Comparison of ENCODE assay signal across 8 mouse cellular contexts in genomic region chr2:91082844-91083243, GRCm38 (mm10). TPM values are rescaled to one million over a fixed set of nuclear protein-coding genes. Genes with fewer than 3 reads are reported as not detected.
DNase-seq lines count a peak whose midpoint lies in the region; ATAC-seq and TF ChIP-seq lines count a peak whose summit lies in the region.

No protein-coding gene starts in this region.

- TF ChIP-seq POLR2A in testis, adult 2 months (IDR thresholded peaks at IDR 0.05; ENCODE audit: control insufficient read depth, low read depth, low read length), result no peak

- peak; percentile 53 for ATAC-seq in liver, embryonic 16.5 days (ENCODE audit: low read depth)
- no peak for ATAC-seq in midbrain, embryonic 11.5 days (ENCODE audit: low FRiP score)

- peak overlapping the region; percentile 40; the same call in 1 of the 2 replicates for H3K27ac ChIP-seq in testis, adult 2 months (ENCODE audit: control insufficient read depth, insufficient read depth, low read depth, low read length)
- peak overlapping the region; percentile 84 for H3K27ac ChIP-seq in liver, embryonic 16.5 days (ENCODE audit: low read length)
- H3K27ac ChIP-seq in midbrain, embryonic 11.5 days (ENCODE audit: low read depth, low read length), result no peak overlapping the region

- TF ChIP-seq CTCF in testis, adult 2 months (IDR thresholded peaks at IDR 0.05; ENCODE audit: control insufficient read depth, insufficient read depth, insufficient replicate concordance, low read depth, low read length), result no peak

- 10% methylated on average over 11 of the region's 11 CpGs for WGBS in liver, embryonic 16.5 days (ENCODE audit: insufficient replicate concordance)
- WGBS in midbrain, embryonic 11.5 days, result 72% methylated on average over 11 of the region's 11 CpGs

- H3K4me2 ChIP-seq in liver, embryonic 16.5 days (ENCODE audit: low read depth, low read length), result peak overlapping the region; percentile 19
- no peak overlapping the region for H3K4me2 ChIP-seq in midbrain, embryonic 11.5 days

- no peaks in the 10 kb centered on the region for H3K36me3 ChIP-seq in testis, adult 2 months (ENCODE audit: control insufficient read depth, insufficient read depth, low read length)
- no peaks in the 10 kb centered on the region for H3K36me3 ChIP-seq in liver, embryonic 16.5 days (ENCODE audit: control insufficient read depth, insufficient read depth)
- no peaks in the 10 kb centered on the region for H3K36me3 ChIP-seq in midbrain, embryonic 11.5 days (ENCODE audit: control insufficient read depth, insufficient read depth, low read length)

- no peaks in the 10 kb centered on the region for H3K9me3 ChIP-seq in liver, embryonic 16.5 days (replicated peaks; ENCODE audit: control insufficient read depth, low read length)
- no peaks in the 10 kb centered on the region for H3K9me3 ChIP-seq in midbrain, embryonic 11.5 days (ENCODE audit: control insufficient read depth, low read length)

- no peak overlapping the region for H3K4me3 ChIP-seq in testis, adult 2 months (ENCODE audit: control insufficient read depth, low read depth, low read length)
- peak overlapping the region; percentile 15; the same call in 1 of the 2 replicates for H3K4me3 ChIP-seq in liver, embryonic 16.5 days (ENCODE audit: low read depth, low read length)
- H3K4me3 ChIP-seq in midbrain, embryonic 11.5 days (ENCODE audit: low read depth, low read length), result no peak overlapping the region

- H3K9ac ChIP-seq in liver, embryonic 16.5 days (ENCODE audit: low read depth, low read length), result peak overlapping the region; percentile 22; the same call in 1 of the 2 replicates
- H3K9ac ChIP-seq in midbrain, embryonic 11.5 days (ENCODE audit: low read length), result no peak overlapping the region

- DNase-seq in testis, postnatal 14 days (ENCODE audit: low spot score), result no peak
- peak; percentile 68 to 78 for DNase-seq in heart, adult 9 months (ENCODE audit: low spot score in 2 of 2)
- DNase-seq in spleen, postnatal 14 days (ENCODE audit: low spot score in 2 of 2), result peak; percentile 56 to 60
- no peak for DNase-seq in midbrain, embryonic 11.5 days (ENCODE audit: low spot score, missing footprints)
- DNase-seq in cerebellum, adult 11 months, result no peak
- no peak for DNase-seq in cerebellum, postnatal 14 days

- H3K27me3 ChIP-seq in testis, adult 2 months (ENCODE audit: control insufficient read depth, insufficient read depth, low read length), result no peaks in the 10 kb centered on the region; the same call in 1 of the 2 replicates
- H3K27me3 ChIP-seq in liver, embryonic 16.5 days (ENCODE audit: control insufficient read depth, insufficient read depth, low read depth, low read length), result no peaks in the 10 kb centered on the region
- no peaks in the 10 kb centered on the region for H3K27me3 ChIP-seq in midbrain, embryonic 11.5 days (ENCODE audit: control insufficient read depth, insufficient read depth, low read length)

- peaks cover 18% of the 10 kb centered on the region for H3K4me1 ChIP-seq in testis, adult 2 months (ENCODE audit: control insufficient read depth, insufficient read depth, low read length)
- peaks cover 11% of the 10 kb centered on the region for H3K4me1 ChIP-seq in liver, embryonic 16.5 days (ENCODE audit: control insufficient read depth, low read depth, low read length)
- peaks cover 6% of the 10 kb centered on the region for H3K4me1 ChIP-seq in midbrain, embryonic 11.5 days (ENCODE audit: control insufficient read depth, insufficient read depth, low read length)

RNA-seq across cellular contexts. Expression of gene Spi1, which starts 0.7 kb away (rescaled TPM):
- polyA plus RNA-seq in testis, adult 2 months (2012; rRNA removed), result 2.5 and 2.9 TPM in 2 replicates
- polyA plus RNA-seq in liver, embryonic 16.5 days (2015; fragmentation: Nextera tagmentation; extraction: Ambion mirVana), result 16.6 and 18.2 TPM in 2 replicates
- polyA plus RNA-seq in midbrain, embryonic 11.5 days (2014; fragmentation: Nextera tagmentation; extraction: Ambion mirVana), result 4.0 and 4.5 TPM in 2 replicates

RNA-seq across cellular contexts. Expression of gene Slc39a13, which starts 12.6 kb away (rescaled TPM):
- 65.7 and 67.9 TPM in 2 replicates for polyA plus RNA-seq in testis, adult 2 months (2012; rRNA removed)
- 10.4 and 12.2 TPM in 2 replicates for polyA plus RNA-seq in liver, embryonic 16.5 days (2015; fragmentation: Nextera tagmentation; extraction: Ambion mirVana)
- polyA plus RNA-seq in midbrain, embryonic 11.5 days (2014; fragmentation: Nextera tagmentation; extraction: Ambion mirVana), result 16.6 and 18.9 TPM in 2 replicates

RNA-seq across cellular contexts. Expression of gene Psmc3, which starts 29.0 kb away (rescaled TPM):
- 435 and 494 TPM in 2 replicates for polyA plus RNA-seq in testis, adult 2 months (2012; rRNA removed)
- 130 and 133 TPM in 2 replicates for polyA plus RNA-seq in liver, embryonic 16.5 days (2015; fragmentation: Nextera tagmentation; extraction: Ambion mirVana)
- 364 and 369 TPM in 2 replicates for polyA plus RNA-seq in midbrain, embryonic 11.5 days (2014; fragmentation: Nextera tagmentation; extraction: Ambion mirVana)

RNA-seq across cellular contexts. Expression of gene Mybpc3, which starts 35.1 kb away (rescaled TPM):
- polyA plus RNA-seq in testis, adult 2 months (2012; rRNA removed), result 0.04 TPM in 1 of 2 replicates, not detected in the other
- 0.07 and 0.08 TPM in 2 replicates for polyA plus RNA-seq in liver, embryonic 16.5 days (2015; fragmentation: Nextera tagmentation; extraction: Ambion mirVana)
- polyA plus RNA-seq in midbrain, embryonic 11.5 days (2014; fragmentation: Nextera tagmentation; extraction: Ambion mirVana), result not detected in 2 replicates

RNA-seq across cellular contexts. Expression of gene Rapsn, which starts 47.4 kb away (rescaled TPM):
- polyA plus RNA-seq in testis, adult 2 months (2012; rRNA removed), result 6.7 and 7.1 TPM in 2 replicates
- 0.99 and 1.0 TPM in 2 replicates for polyA plus RNA-seq in liver, embryonic 16.5 days (2015; fragmentation: Nextera tagmentation; extraction: Ambion mirVana)
- polyA plus RNA-seq in midbrain, embryonic 11.5 days (2014; fragmentation: Nextera tagmentation; extraction: Ambion mirVana), result 0.63 and 0.98 TPM in 2 replicates

Comparison
In these comparisons a context has a peak if more than half of its experiments do, and no peak if none do; other contexts are left out.
1. DNase-seq: peak in heart, adult 9 months (2 of 2) and spleen, postnatal 14 days (2 of 2); none in testis, postnatal 14 days (single experiment), midbrain, embryonic 11.5 days (single experiment), cerebellum, adult 11 months (single experiment) and cerebellum, postnatal 14 days (0 of 2).